Mouse (Mus musculus): Measurements from ENCODE around the gene Defb30.

Defb30 gene

GRCm38 (mm10) chr14:63049910-63050370, at the start of gene Defb30:
Gene Defb30 (minus strand): TSS chr14:63049960.
- in situ Hi-C loops (cut with MboI, MseI) = no loop called here

DNA sequence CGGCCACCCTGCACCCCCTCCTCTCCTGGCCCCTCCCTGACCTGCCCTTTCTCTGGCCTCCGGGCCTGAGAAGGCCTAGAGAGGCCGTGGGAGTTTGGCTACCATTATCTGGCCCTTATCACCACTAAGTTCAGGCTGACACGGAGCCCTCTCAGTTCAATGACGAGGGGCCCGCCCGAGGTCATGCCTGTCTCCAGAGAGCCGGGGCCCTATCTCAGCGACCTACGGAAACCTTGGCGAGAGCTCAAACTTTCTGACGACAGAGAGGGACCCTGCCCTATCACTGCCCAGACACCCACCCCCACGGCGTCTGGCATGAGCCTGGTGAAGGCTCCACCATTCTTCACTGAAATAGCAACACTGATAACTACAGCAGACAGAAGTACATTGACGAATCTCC, 17.9 kb upstream of the Defb30 start:
- in situ Hi-C loops (cut with MboI, MseI) = loop anchor here (5.0 kb wide), 1 partner anchor 135 kb away; no protein-coding TSS in a partner anchor

- in situ Hi-C loops (cut with MboI, MseI) = loop anchor here (5.0 kb wide), 1 partner anchor 136 kb away; no protein-coding TSS in a partner anchor
Observed at GRCm38 (mm10) chr14:63066630-63067310, 17.0 kb upstream of the Defb30 start.

DNA sequence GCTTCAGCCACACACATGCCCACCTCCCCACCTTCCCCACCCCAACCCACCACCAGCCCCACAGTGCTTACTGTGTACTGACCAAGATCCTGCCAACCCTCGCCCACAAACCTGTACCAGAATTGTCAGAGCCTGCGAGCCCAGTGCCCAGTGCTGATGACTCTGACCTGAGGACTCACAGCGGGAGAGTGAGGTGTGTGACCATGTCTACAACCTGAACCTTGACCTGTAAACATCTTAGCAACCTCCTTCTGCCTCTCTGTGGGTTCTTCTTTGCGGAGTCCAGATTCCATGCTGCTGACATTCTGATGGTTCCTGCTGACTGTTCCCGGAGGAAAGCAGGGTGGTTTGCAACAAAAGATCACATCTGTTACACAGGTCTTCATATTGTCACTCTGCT, 15.6 kb upstream of the Defb30 start:
- in situ Hi-C loops (cut with MboI, MseI) = loop anchor here (5.0 kb wide), 1 partner anchor 137 kb away; no protein-coding TSS in a partner anchor

DNA sequence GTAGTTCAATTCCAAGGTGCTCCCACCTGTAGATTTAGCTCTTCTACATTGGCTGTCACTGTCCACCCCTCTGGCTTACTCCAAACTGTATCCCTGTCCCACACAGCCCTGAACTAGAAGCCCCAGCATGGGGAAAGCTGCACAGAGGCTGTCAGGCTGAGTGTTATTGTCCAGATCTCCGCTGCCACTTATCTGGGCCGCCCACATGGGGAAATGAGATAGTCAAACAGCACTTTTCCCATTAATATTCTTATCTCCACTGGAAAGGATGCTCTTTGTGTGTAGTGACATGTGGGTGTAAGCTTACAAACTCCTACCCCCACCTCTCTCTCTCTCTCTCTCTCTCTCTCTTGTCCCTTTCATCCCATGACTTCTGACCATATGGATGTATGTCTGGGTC, 12.4 kb upstream of the Defb30 start:
- in situ Hi-C loops (cut with MboI, MseI) = no loop called here

GRCm38 (mm10) chr14:63060361-63060760, 10.6 kb upstream of the Defb30 start:
- in situ Hi-C loops (cut with MboI, MseI) = no loop called here

GRCm38 (mm10) chr14:63054729-63055128, 5.0 kb upstream of the Defb30 start:
- in situ Hi-C loops (cut with MboI, MseI) = no loop called here

DNA sequence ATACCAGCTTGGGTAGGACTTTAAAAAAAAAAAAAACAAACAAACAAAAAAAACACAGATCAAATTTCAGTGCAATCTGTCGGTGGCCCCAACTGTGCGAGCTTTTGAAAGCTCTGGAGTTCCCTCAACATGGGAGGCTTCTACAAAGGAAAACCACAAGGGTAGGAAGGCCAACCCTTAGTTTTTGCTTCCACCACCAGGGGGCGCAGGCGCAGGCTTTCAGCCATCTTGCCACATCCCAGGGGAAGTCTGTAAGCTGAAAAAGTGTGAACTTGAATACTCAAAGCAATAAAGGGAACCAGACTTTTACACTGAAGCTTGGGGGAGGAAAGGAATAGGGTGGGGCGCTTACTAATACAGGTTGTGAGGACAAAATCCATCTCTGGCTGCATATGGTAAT, 1.0 kb upstream of the Defb30 start:
- in situ Hi-C loops (cut with MboI, MseI) = no loop called here

DNA sequence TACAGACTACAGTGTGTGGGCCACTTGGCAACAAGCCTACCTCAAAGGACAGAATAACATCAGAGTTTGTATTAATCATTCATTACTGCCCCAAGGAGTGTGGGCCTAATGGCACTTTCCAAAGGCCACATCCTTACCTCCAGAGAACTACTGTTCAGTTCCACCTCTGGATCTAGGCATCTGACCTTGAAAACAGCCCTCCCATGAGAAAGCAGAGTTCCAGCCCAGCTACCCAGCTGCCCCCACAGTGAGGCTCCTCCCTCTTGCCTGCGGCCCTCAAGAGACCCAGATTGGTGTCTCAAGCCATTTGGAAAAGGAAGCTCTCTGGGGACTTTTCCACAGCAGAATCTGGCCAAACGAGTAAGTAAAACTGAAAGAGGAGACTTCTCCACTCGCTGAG, 3.1 kb downstream of the Defb30 start, which contains the start of gene Defb42:
Defb42 (plus strand) TSS at position 301 of the 400 bp plus-strand sequence.
- in situ Hi-C loops (cut with MboI, MseI) = no loop called here

- in situ Hi-C loops (cut with MboI, MseI) = no loop called here
Observed at GRCm38 (mm10) chr14:63020524-63021156, 29.1 kb downstream of the Defb30 start.

- in situ Hi-C loops (cut with MboI, MseI) = no loop called here
Observed at GRCm38 (mm10) chr14:63014667-63015066, 35.1 kb downstream of the Defb30 start.

DNA sequence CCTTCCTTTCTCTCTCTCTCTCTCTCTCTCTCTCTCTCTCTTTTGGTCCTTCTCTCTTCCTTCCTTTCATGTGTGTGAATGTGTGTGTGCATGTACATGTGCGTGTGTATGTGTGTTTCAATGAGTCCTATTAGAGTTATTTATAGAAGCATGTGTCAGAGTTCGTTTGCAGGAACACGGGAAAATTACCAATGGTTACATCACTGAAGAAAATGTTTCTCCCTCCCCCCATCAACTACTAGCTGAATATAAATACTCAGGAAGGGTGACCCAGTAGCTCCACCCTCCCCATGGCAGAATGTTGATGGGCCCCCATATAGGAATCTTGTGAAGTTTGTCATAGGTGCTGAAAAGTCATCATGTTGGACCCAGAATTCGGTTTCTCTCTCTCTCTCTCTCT, 36.7 kb downstream of the Defb30 start:
- in situ Hi-C loops (cut with MboI, MseI) = no loop called here

GRCm38 (mm10) chr14:63011471-63011870, 38.3 kb downstream of the Defb30 start, which contains the start of gene Defb43:
Gene Defb43 (plus strand): TSS chr14:63011771.
- in situ Hi-C loops (cut with MboI, MseI) = no loop called here

- in situ Hi-C loops (cut with MboI, MseI) = no loop called here
Observed at GRCm38 (mm10) chr14:63002588-63002987, 47.2 kb downstream of the Defb30 start.

- in situ Hi-C loops (cut with MboI, MseI) = no loop called here
Observed at GRCm38 (mm10) chr14:62998977-62999376, 50.8 kb downstream of the Defb30 start.

- in situ Hi-C loops (cut with MboI, MseI) = no loop called here
Observed at GRCm38 (mm10) chr14:62997777-62998176, 52.0 kb downstream of the Defb30 start, which contains the start of gene Defb47. Gene Defb47 (plus strand): TSS chr14:62998077.

- in situ Hi-C loops (cut with MboI, MseI) = no loop called here
Observed at GRCm38 (mm10) chr14:62991849-62992510, 57.8 kb downstream of the Defb30 start.

- in situ Hi-C loops (cut with MboI, MseI) = no loop called here
Observed at GRCm38 (mm10) chr14:62991271-62991670, 58.5 kb downstream of the Defb30 start.

GRCm38 (mm10) chr14:62984410-62984809, 65.3 kb downstream of the Defb30 start, which contains the start of gene Defb48:
Gene Defb48 (minus strand): TSS chr14:62984510.
- in situ Hi-C loops (cut with MboI, MseI) = no loop called here

Measured in T-helper 1 cell (primary cell).